Mouse (Mus musculus): ENCODE results near the gene Apoc2.
"Not testable (repeated sequence)": the region's sequence is repeated elsewhere in the genome, so short reads cannot be mapped to it uniquely, and the experiment has no call there.

Gene Apoc2

DNA sequence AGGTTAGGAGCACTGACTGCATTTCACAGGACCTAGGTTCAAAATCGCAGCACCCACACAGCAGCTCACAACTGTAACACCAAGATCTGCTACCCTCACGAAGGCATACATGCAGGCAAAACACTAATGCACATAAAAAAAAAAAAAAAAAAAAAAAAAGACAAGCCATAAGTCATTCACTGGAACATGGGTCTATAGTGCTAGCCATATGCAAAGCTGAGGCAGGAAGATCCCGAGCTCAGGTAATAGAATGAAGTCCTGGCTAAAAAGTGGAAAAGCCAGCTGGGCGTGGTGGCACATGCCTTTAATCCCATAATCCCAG, 22.0 kb upstream of the Apoc2 start:
- in situ Hi-C loops (cut with MboI, MseI) = no loop called here

DNA sequence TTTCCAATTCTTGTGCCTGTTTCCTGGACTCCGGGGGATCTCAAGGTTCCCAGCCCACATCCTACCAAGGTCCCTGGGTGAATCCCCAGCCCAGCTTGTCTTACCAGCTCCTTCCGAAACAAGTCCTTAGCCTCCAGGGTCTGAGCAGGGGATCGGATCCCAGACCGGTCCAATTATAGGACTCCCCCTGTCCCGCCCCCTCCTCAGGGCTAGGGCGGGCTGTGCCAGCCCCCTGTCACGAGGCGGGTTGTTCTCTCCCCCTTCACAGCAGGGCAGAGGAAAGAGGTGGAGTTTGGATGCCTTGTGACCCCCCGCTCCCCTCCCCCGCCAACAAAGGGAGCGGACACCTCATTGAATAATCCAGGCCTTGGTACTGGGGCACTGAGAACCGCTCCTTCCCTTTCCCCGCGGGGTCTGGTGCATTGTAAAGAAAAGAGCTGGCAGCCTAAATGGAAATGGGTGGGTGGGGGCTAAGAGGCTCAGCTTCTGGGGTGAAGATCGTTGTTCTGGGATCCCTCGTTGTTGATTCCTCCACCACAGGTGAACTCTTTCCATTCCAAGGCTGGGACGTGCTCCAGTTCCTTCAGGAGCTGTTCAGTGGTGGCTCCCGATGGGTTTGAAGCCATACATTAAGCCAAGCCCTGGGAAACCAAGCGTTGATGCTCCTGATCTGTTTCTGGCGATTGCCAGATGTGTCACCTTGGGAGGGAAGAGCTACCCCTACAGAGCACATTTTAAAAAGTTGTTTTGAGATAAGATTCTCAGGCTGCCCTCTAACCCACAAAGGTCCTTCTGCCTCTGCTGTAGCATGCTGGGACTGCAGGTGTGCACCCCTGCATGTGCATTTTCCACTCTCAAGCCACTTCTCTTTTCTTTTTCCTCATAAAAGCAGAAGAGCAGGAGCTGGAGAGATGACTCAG, 21.4 kb upstream of the Apoc2 start, which contains the start of gene Apoe:
Gene Apoe, minus strand, starts transcription at position 282 of the 920 bp plus-strand sequence.
- in situ Hi-C loops (cut with MboI, MseI) = no loop called here

GRCm38 (mm10) chr7:19697949-19698906, 20.5 kb upstream of the Apoc2 start:
- in situ Hi-C loops (cut with MboI, MseI) = no loop called here

DNA sequence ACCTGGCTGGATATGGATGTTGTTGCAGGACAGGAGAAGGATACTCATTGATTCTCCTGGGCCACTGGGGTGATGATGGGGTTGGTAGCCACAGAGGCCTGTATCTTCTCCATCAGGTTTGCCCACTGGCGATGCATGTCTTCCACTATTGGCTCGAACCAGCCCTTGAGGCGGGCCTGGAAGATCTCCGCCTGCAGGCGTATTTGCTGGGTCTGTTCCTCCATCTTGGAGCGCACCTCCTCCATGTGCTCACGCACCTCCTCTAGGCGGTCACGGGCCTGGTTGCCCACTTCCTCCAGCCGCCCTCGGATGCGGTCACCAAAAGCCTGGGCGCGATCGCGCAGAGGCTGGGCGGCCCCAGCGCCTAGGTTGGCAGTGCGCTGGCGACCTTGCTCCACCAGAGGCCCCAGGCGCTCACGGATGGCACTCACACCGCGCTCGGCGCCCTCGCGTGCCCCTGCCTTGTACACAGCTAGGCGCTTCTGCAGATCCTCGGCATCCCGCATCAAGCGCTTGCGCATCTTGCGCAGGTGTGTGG, 18.7 kb upstream of the Apoc2 start:
- in situ Hi-C loops (cut with MboI, MseI) = no loop called here

GRCm38 (mm10) chr7:19695881-19696280, 18.1 kb upstream of the Apoc2 start:
- in situ Hi-C loops (cut with MboI, MseI) = no loop called here

GRCm38 (mm10) chr7:19695213-19695594, 17.5 kb upstream of the Apoc2 start:
- in situ Hi-C loops (cut with MboI, MseI) = no loop called here

DNA sequence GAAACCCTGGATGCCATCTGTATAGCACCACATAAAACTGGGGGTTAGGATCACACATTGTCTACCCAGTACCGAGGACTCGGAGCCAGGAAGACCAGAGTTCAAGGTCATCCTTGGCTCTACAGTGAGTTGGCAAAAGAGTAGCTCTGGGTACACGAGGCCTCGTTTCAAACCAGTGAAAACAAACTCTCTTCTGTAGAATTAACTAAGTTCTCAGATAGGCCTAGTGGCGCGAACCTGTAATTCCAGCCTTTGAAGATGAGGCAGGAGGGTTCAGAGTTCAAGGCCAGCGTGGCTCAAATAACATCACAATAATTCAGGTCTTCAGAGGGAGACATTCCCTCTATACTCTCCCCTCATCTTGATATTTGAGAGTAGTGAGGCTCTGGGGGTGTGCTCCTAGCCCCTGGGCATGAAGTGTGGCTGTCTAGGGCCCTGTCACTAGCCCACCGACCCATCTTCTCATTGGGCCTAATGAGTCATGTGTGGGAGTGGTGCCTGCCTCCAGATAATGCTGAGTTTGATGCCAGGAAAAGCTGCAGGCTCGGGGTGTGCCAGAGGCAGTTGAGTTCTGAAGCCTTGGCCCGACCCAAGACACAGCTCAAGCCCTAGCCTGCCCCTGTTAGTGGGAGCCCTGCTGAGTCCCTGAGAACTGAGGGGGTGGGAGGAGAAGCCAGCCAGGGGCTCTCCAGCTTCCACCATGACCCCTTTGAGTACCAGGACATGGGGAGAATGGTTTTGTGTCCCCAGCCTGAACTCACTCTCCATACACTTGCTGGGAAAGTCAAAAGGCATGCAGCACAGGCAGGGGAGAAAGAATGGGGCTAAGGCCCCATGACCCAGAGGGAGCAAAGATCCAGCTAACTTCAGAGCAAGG, 16.8 kb upstream of the Apoc2 start:
- in situ Hi-C loops (cut with MboI, MseI) = no loop called here

DNA sequence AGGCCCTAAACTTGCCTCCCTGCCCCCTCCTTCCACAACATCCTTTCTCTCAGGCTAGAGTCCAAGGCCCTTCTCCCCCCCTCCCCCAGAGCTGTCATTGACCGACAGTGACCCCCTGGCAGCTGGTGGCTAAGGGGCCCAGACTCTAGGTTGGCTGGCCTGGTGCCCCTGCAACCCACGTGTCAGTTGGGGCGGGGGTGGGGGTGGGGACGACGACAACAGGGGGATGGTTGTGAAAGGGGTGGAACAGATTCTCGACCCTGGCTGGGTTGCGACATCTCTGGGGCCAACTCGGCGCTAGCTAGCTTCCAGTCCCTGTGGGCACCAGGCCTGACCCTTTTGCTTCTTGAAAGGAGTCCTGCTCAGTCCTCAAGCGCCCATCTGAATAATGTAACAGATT, 15.7 kb upstream of the Apoc2 start:
- in situ Hi-C loops (cut with MboI, MseI) = no loop called here

DNA sequence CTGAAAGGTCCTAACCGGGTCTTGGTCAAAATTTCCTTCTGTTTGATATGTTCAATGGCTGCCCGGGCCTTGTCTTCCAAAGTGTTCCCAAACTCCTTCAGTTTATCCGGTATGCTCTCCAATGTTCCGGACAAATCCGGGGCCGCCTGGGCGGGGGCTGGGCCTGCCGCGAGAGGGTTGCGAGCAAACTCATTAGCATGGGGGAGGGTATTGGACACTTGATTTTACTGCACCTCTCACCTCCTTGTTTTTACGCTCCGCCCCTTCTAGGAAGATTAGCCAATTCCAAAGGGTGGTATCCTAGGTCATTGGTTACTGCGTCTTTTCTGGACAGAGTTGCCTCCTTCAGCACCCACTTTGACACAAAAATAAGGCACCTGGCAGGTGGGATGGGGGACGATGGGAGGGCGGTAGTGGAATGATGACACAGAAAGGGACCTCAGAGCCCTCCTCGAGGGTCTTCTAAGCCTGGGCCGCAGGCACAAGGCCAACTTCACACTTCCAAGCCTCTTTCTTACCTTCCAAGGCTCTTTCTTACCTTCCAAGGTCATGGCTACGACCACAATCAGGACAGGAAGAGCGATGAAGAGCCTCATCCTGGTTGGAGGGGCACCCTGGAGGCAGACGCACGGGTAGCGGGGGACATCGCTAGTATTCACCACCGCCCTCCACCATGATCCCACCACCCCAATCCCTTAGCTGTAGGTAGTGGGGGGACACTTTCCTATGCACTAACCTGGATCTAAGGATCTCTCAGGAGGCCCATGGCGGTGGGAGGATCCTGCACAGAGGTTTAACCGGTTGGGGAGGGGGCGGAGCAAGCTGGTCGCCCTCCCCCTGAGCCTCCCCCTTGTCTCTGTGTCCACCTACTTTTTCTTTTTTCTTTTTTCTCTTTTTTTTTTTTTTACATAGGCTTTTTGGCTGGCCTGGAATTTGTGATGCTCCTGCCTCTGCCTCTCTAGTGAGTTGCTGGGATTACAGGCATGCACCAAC, 14.4 kb upstream of the Apoc2 start, which contains the start of gene Apoc1:
Gene Apoc1, minus strand, starts transcription at position 788 of the 993 bp plus-strand sequence.
- in situ Hi-C loops (cut with MboI, MseI) = no loop called here

DNA sequence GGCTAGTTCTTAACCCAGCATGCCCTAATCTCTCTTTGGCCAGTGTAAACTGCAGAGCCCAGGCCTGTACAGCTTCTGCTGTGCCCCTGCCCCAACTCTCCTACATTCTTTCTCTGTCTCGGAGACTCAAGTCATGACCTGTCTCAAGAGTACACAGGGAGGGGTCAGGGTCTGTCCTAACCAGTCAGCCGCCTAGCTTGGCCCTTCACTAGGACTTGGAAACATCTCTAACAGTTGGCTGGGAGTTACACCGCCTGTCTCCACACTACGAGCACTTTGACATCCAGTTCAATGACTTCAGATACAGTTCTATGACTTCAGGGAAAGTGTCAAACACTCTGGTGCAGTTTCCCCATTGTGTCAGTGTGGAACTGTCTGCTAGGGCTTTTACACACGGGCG, 13.7 kb upstream of the Apoc2 start:
- in situ Hi-C loops (cut with MboI, MseI) = no loop called here

GRCm38 (mm10) chr7:19690845-19691244, 13.1 kb upstream of the Apoc2 start:
- in situ Hi-C loops (cut with MboI, MseI) = no loop called here

GRCm38 (mm10) chr7:19688611-19689010, 10.9 kb upstream of the Apoc2 start:
- in situ Hi-C loops (cut with MboI, MseI) = no loop called here

DNA sequence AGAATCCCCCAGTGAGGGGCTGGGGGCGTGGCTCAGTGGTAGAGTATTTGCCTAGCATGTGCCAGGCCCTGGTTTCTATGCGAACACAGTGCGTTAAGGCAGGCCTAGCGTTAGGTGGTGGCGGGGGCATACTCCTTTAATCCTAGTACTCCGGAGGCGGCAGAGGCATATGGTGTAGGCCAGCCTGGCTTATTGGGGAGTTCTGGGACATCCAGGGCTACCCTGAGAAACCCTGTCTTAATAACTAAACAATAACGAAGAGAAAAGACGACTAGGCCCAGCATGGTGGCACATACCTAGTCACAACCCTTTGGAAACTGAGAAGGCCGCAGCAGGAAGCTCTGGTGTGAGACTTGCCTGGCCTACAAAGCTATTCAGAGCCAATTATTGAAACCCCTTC, 10.4 kb upstream of the Apoc2 start:
- in situ Hi-C loops (cut with MboI, MseI) = no loop called here

GRCm38 (mm10) chr7:19686927-19687583, 9.3 kb upstream of the Apoc2 start:
- in situ Hi-C loops (cut with MboI, MseI) = not testable (repeated sequence)

DNA sequence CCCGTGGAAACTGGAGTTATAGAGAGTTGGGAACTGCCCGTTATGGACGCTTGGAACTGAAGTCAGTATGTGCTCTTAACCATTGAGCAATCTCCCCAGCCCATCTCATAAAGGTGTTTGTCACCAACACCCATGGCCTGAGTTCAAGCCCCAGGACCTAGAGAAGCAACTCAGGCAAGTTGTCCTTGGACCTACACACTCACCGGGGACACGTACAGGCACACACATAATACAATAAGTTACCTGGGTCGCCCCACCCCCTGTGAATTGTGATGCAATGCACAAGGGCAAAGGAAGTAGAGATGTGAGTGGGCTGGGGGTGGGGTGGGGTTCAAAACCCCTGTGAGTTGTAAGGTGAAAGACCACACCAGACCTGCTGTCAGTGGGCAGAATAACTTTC, 8.8 kb upstream of the Apoc2 start:
- in situ Hi-C loops (cut with MboI, MseI) = no loop called here

GRCm38 (mm10) chr7:19685374-19685773, 7.6 kb upstream of the Apoc2 start:
- in situ Hi-C loops (cut with MboI, MseI) = no loop called here

- in situ Hi-C loops (cut with MboI, MseI) = no loop called here
These were observed 6.0 kb upstream of the Apoc2 start for GRCm38 (mm10) chr7:19683771-19684201.

DNA sequence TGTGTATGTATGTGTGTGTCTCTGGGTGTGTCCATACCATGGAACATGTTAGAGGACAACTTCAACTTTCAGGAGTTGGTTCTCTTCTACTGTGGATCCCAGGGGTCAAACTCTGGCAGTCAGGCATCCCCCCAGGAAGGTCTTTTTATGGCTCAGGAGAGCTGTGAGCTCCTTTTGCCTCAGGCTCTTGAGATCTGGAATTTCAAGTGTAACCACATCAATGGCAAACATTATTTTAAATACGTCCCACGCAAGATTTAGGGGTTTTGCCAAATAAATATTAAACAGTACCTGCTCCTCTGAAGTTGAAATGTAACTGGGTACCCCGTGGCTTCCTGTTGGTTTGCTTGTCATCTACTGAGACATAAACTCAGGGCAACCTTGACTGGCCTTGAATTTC, 5.2 kb upstream of the Apoc2 start:
- in situ Hi-C loops (cut with MboI, MseI) = no loop called here

DNA sequence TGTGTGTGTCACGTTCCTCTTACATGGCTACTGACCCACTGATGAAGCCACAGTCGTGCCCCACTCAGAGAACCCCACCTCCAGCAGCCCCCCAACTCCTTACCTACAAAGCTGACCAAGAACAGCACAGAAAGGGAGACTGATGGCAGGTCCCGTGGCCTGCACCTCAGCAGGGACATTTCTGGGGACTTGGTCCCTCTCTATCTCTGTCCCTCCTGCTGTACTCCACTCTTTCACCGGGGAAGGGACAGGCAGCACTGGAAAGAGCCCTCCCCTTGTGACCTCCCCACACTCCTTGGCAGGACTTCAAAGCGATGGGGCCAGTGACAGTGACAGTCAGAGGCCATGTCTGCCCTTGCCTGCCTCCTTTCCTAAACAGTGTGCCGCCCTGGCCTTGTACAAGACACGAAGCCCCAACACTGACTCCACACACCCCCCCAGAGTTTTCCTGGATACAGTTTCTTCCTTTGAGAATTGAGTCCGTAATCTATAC, 3.5 kb upstream of the Apoc2 start, which contains the start of the genes Gm44805 and Apoc4:
Gene Gm44805, minus strand, starts transcription at position 222 of the 493 bp plus-strand sequence.
Gene Apoc4, minus strand, starts transcription at position 278 of the 493 bp plus-strand sequence.
- in situ Hi-C loops (cut with MboI, MseI) = no loop called here

All from T-helper 2 cell (primary cell).